Mouse (Mus musculus) ES-Bruce4 (cell line): ENCODE results near the gene Coro6. TPM values are rescaled to one million over a fixed set of nuclear protein-coding genes. Genes with fewer than 3 reads are reported as not detected.

Experiments
- H3K27ac ChIP-seq: 2 replicates; pipeline ENCODE4 v1.5.1; 2012; ENCODE audit warnings: low read length, inconsistent platforms; ENCODE audit not compliant: insufficient read depth
- H3K27me3 ChIP-seq: 2 replicates; pipeline ENCODE4 v1.6.1; 2012; ENCODE audit warnings: mild to moderate bottlenecking, low read length, inconsistent platforms; ENCODE audit not compliant: control insufficient read depth, poor library complexity, insufficient read depth, severe bottlenecking
- H3K36me3 ChIP-seq: 2 replicates; pipeline ENCODE4 v1.6.1; 2012; ENCODE audit warnings: inconsistent platforms, mild to moderate bottlenecking, low read length, moderate library complexity; ENCODE audit not compliant: control insufficient read depth, poor library complexity, insufficient read depth, severe bottlenecking
- H3K4me1 ChIP-seq: one replicate; pipeline ENCODE4 v1.8.1; 2011; ENCODE audit warnings: low read length; ENCODE audit not compliant: control insufficient read depth, insufficient read depth
- H3K4me3 ChIP-seq: 2 replicates; pipeline ENCODE4 v1.5.1; 2011; ENCODE audit warnings: low read depth, mild to moderate bottlenecking, low read length
- H3K9ac ChIP-seq: 2 replicates; pipeline ENCODE4 v1.6.1; 2012; ENCODE audit warnings: low read depth, mild to moderate bottlenecking, inconsistent platforms; ENCODE audit not compliant: poor library complexity, severe bottlenecking
- H3K9me3 ChIP-seq: replicated peaks from 2 replicates; pipeline ENCODE4 v1.6.1; 2012; ENCODE audit warnings: mild to moderate bottlenecking, low read length, inconsistent platforms; ENCODE audit not compliant: control insufficient read depth, poor library complexity, insufficient read depth, severe bottlenecking
- CTCF ChIP-seq: IDR thresholded peaks from one replicate; pipeline ENCODE4 v1.8.1; 2011; ENCODE audit warnings: low read depth, low read length
- EP300 ChIP-seq: IDR thresholded peaks from 2 replicates; pipeline ENCODE4 v1.6.1; 2011; ENCODE audit warnings: low read depth, low read length; ENCODE audit not compliant: insufficient read depth
- POLR2A ChIP-seq: IDR thresholded peaks from one replicate; pipeline ENCODE4 v1.8.1; 2011; ENCODE audit warnings: low read length; ENCODE audit not compliant: insufficient read depth
- polyA plus RNA-seq: library from polyadenylated mRNA; stranded (reverse); fragments of >200 nt; gene quantifications from 2 replicates; pipeline ENCODE4 v1.2.4, GENCODE M21; 2011; ENCODE audit warnings: low read depth; ENCODE audit not compliant: missing spikeins, insufficient read depth, insufficient read length

Gene Coro6
- polyA plus RNA-seq, 1 experiment = 1.8 TPM

GRCm38 (mm10) chr11:77428446-77428845, 33.8 kb upstream of the Coro6 start:
- no peaks in the 10 kb centered on the region for H3K36me3 ChIP-seq
- no peaks in the 10 kb centered on the region for H3K27me3 ChIP-seq
- H3K27ac ChIP-seq = no peak overlapping the region
- no peaks in the 10 kb centered on the region for H3K4me1 ChIP-seq
- no peak overlapping the region for H3K9ac ChIP-seq
- H3K4me3 ChIP-seq = no peak overlapping the region
- TF ChIP-seq CTCF (no peak), POLR2A (no peak), EP300 (no peak)
- H3K9me3 ChIP-seq = no peaks in the 10 kb centered on the region

- Histone ChIP-seq H3K9ac (no peak overlapping the region), H3K36me3 (no peaks in the 10 kb centered on the region), H3K4me3 (no peak overlapping the region), H3K27me3 (no peaks in the 10 kb centered on the region), H3K9me3 (no peaks in the 10 kb centered on the region), H3K4me1 (no peaks in the 10 kb centered on the region), H3K27ac (no peak overlapping the region)
- TF ChIP-seq CTCF (no peak), POLR2A (no peak), EP300 (no peak)
These were observed 25.2 kb upstream of the Coro6 start for GRCm38 (mm10) chr11:77437026-77437425.

- Histone ChIP-seq H3K36me3 (no peaks in the 10 kb centered on the region), H3K9ac (no peak overlapping the region), H3K27ac (no peak overlapping the region), H3K4me3 (no peak overlapping the region), H3K9me3 (no peaks in the 10 kb centered on the region), H3K4me1 (no peaks in the 10 kb centered on the region), H3K27me3 (no peaks in the 10 kb centered on the region)
- TF ChIP-seq CTCF = no peak
- TF ChIP-seq EP300 = no peak
- TF ChIP-seq POLR2A = no peak
These were observed 22.1 kb upstream of the Coro6 start for GRCm38 (mm10) chr11:77440081-77440480.

GRCm38 (mm10) chr11:77441020-77441419, 21.2 kb upstream of the Coro6 start:
- Histone ChIP-seq H3K9ac (no peak overlapping the region), H3K36me3 (no peaks in the 10 kb centered on the region), H3K4me1 (no peaks in the 10 kb centered on the region), H3K4me3 (no peak overlapping the region), H3K9me3 (no peaks in the 10 kb centered on the region), H3K27ac (no peak overlapping the region), H3K27me3 (no peaks in the 10 kb centered on the region)
- TF ChIP-seq POLR2A = no peak
- TF ChIP-seq EP300 = no peak
- TF ChIP-seq CTCF = no peak

GRCm38 (mm10) chr11:77442186-77443170, 19.7 kb upstream of the Coro6 start:
- Histone ChIP-seq H3K27ac (no peak overlapping the region), H3K9ac (no peak overlapping the region), H3K27me3 (no peaks in the 10 kb centered on the region), H3K36me3 (no peaks in the 10 kb centered on the region), H3K4me3 (no peak overlapping the region), H3K4me1 (no peaks in the 10 kb centered on the region), H3K9me3 (no peaks in the 10 kb centered on the region)
- TF ChIP-seq CTCF (no peak), EP300 (no peak), POLR2A (no peak)

GRCm38 (mm10) chr11:77444939-77445338, 17.3 kb upstream of the Coro6 start:
- Histone ChIP-seq H3K36me3 (no peaks in the 10 kb centered on the region), H3K4me1 (no peaks in the 10 kb centered on the region), H3K9ac (no peak overlapping the region), H3K4me3 (no peak overlapping the region), H3K9me3 (no peaks in the 10 kb centered on the region), H3K27ac (no peak overlapping the region), H3K27me3 (no peaks in the 10 kb centered on the region)
- TF ChIP-seq EP300 = no peak
- TF ChIP-seq CTCF = no peak
- no peak for TF ChIP-seq POLR2A
